Mouse (Mus musculus) c-Kit-positive CD71-positive TER-119-negative erythroid progenitor cells, embryonic 14.5 days (primary cell): Measurements from ENCODE around the gene Meioc.
"Not testable (repeated sequence)": the region's sequence is repeated elsewhere in the genome, so short reads cannot be mapped to it uniquely, and the experiment has no call there.

ENCODE experiments used
- DNase-seq: peaks from one replicate; pipeline ENCODE4 v3.0.0-alpha.2; 2013; ENCODE audit warnings: low read depth

The Meioc gene

GRCm38 (mm10) chr11:102665637-102666435 lies 2.3 kb downstream of the Meioc start:
- no peak for DNase-seq

GRCm38 (mm10) chr11:102690162-102690561 lies 26.6 kb downstream of the Meioc start:
- DNase-seq, result peak; percentile 66

- DNase-seq, result no peak
Measured at GRCm38 (mm10) chr11:102695289-102695688, 31.8 kb downstream of the Meioc start.

- peak; percentile 74 for DNase-seq
Measured at GRCm38 (mm10) chr11:102697338-102698017, 34.0 kb downstream of the Meioc start, which contains the start of gene Ccdc43. TSS of gene Ccdc43 (minus strand) at chr11:102697782.

- peak; percentile 1 for DNase-seq
Measured at GRCm38 (mm10) chr11:102698018-102698476, 34.5 kb downstream of the Meioc start.

- not testable (repeated sequence) for DNase-seq
Measured at GRCm38 (mm10) chr11:102702206-102702605, 38.7 kb downstream of the Meioc start.

- DNase-seq, result no peak
Measured at GRCm38 (mm10) chr11:102712411-102712810, 48.9 kb downstream of the Meioc start.

GRCm38 (mm10) chr11:102714578-102714977 lies 51.1 kb downstream of the Meioc start:
- DNase-seq, result not testable (repeated sequence)

GRCm38 (mm10) chr11:102716135-102716534 lies 52.6 kb downstream of the Meioc start:
- DNase-seq, result no peak

- DNase-seq, result no peak
Measured at GRCm38 (mm10) chr11:102725574-102725973, 62.1 kb downstream of the Meioc start.

GRCm38 (mm10) chr11:102728614-102729013 lies 65.1 kb downstream of the Meioc start:
- peak; percentile 34 for DNase-seq

GRCm38 (mm10) chr11:102729835-102730234 lies 66.3 kb downstream of the Meioc start:
- DNase-seq, result no peak

GRCm38 (mm10) chr11:102731366-102731765 lies 67.8 kb downstream of the Meioc start:
- DNase-seq, result no peak
